Mouse (Mus musculus) spleen, adult 2 months (tissue): ENCODE results near the gene Mamdc2. TPM values are rescaled to one million over a fixed set of nuclear protein-coding genes. Genes with fewer than 3 reads are reported as not detected.

Source experiments
- DNase-seq, 2 experiments: peaks; one replicate each; pipeline versions ENCODE4 v3.0.0 to v3.0.0-alpha.2; 2012 to 2021; ENCODE audit warnings: low spot score in 2 of 2, low read depth in 1 of 2
- H3K27ac ChIP-seq: fragments of 200-500 bp; 2 replicates; pipeline ENCODE4 v1.5.1; 2012; ENCODE audit warnings: low read length, inconsistent platforms; ENCODE audit not compliant: insufficient read depth
- H3K27me3 ChIP-seq: fragments of 200-500 bp; 2 replicates; pipeline ENCODE4 v1.6.1; 2012; ENCODE audit warnings: mild to moderate bottlenecking, moderate library complexity, low read length, inconsistent platforms; ENCODE audit not compliant: control insufficient read depth, insufficient read depth
- H3K36me3 ChIP-seq: fragments of 200-500 bp; 2 replicates; pipeline ENCODE4 v1.6.1; 2012; ENCODE audit warnings: mild to moderate bottlenecking, low read length, inconsistent platforms; ENCODE audit not compliant: control insufficient read depth, insufficient read depth
- H3K4me1 ChIP-seq: fragments of 200-500 bp; 2 replicates; pipeline ENCODE4 v1.6.1; 2011; ENCODE audit warnings: inconsistent platforms; ENCODE audit not compliant: control insufficient read depth, insufficient read depth, insufficient read length
- H3K4me3 ChIP-seq: fragments of 200-500 bp; 2 replicates; pipeline ENCODE4 v1.5.1; 2011; ENCODE audit warnings: mild to moderate bottlenecking, inconsistent platforms; ENCODE audit not compliant: insufficient read depth, insufficient read length; ENCODE audit errors: extremely low read depth
- CTCF ChIP-seq: fragments of 200-500 bp; IDR thresholded peaks from 2 replicates; pipeline ENCODE4 v1.5.1; 2011; ENCODE audit warnings: mild to moderate bottlenecking, inconsistent platforms; ENCODE audit not compliant: insufficient read depth, insufficient read length, insufficient replicate concordance; ENCODE audit errors: extremely low read depth
- POLR2A ChIP-seq: fragments of 200-500 bp; IDR thresholded peaks from 2 replicates; pipeline ENCODE4 v1.6.1; 2011; ENCODE audit warnings: low read depth, low read length, inconsistent platforms
- WGBS: fragments of 180-500 bp; shearing (Covaris S2); methylation state at CpG from one replicate; pipeline ENCODE4 v1.1.7; 2018; 5-methylcytosine and 5-hydroxymethylcytosine counted together
- polyA plus RNA-seq: library from polyadenylated mRNA; depleted of rRNA; stranded (reverse); fragments of >200 nt; gene quantifications from 2 replicates; pipeline ENCODE4 v1.2.3, GENCODE M21; 2012

The Mamdc2 gene
- polyA plus RNA-seq, 1 experiment = 0.35 TPM

DNA sequence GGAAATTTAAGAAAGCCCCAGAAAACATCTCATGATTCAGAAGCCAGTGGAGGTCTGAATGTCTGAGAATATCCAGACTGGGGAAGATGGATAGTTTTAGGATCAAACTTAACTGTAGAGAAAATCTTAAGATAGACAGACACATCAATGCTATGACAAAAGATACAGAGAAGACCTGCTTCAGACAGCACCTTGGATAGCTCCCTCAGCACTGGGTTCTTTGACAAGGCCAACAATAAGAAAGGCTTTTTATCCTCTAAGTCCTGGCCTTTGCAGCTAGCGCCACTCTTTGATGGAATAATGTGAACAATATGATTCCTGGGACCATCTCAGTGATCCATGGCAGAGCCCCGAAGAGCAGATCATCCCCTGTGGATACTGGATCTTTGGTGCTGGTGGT is 52.3 kb downstream of the Mamdc2 start:
- DNase-seq = no peak
- Histone ChIP-seq H3K27ac (no peak overlapping the region), H3K4me1 (no peaks in the 10 kb centered on the region), H3K36me3 (no peaks in the 10 kb centered on the region), H3K4me3 (no peak overlapping the region), H3K27me3 (no peaks in the 10 kb centered on the region)
- WGBS = 86% methylated on average over 2 of the region's 2 CpGs
- no peak for TF ChIP-seq POLR2A
- TF ChIP-seq CTCF = no peak

GRCm38 (mm10) chr19:23394597-23394996 is 53.6 kb downstream of the Mamdc2 start:
- Histone ChIP-seq H3K4me3 (no peak overlapping the region), H3K4me1 (no peaks in the 10 kb centered on the region), H3K27me3 (no peaks in the 10 kb centered on the region), H3K36me3 (no peaks in the 10 kb centered on the region), H3K27ac (no peak overlapping the region)
- TF ChIP-seq CTCF = no peak
- no peak for TF ChIP-seq POLR2A
- DNase-seq = no peak
- 60% methylated on average over 1 of the region's 1 CpGs for WGBS

DNA sequence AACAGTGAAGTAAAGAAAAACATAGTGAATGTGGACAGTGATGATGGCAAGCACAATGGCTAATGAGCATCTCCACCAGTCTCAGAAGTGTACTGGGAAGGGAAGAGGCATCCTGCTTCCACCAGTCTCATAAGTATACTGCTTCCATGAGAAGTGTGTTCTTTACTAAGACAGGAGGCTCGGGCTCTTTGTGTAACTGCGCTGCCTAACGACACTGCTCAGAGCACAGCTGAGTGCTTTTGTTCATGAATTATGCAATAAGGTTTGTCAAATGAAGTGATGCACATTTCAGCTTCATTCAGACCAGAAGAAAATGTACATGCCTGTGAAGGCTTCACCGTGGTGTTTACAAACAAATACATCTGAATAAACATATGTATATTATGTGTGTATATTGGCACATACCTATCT is 59.4 kb downstream of the Mamdc2 start:
- no peaks in the 10 kb centered on the region for H3K4me1 ChIP-seq
- no peaks in the 10 kb centered on the region for H3K27me3 ChIP-seq
- TF ChIP-seq CTCF = no peak
- no peaks in the 10 kb centered on the region for H3K36me3 ChIP-seq
- 88% methylated on average over 4 of the region's 4 CpGs for WGBS
- H3K27ac ChIP-seq = no peak overlapping the region
- no peak overlapping the region for H3K4me3 ChIP-seq
- DNase-seq = no peak

DNA sequence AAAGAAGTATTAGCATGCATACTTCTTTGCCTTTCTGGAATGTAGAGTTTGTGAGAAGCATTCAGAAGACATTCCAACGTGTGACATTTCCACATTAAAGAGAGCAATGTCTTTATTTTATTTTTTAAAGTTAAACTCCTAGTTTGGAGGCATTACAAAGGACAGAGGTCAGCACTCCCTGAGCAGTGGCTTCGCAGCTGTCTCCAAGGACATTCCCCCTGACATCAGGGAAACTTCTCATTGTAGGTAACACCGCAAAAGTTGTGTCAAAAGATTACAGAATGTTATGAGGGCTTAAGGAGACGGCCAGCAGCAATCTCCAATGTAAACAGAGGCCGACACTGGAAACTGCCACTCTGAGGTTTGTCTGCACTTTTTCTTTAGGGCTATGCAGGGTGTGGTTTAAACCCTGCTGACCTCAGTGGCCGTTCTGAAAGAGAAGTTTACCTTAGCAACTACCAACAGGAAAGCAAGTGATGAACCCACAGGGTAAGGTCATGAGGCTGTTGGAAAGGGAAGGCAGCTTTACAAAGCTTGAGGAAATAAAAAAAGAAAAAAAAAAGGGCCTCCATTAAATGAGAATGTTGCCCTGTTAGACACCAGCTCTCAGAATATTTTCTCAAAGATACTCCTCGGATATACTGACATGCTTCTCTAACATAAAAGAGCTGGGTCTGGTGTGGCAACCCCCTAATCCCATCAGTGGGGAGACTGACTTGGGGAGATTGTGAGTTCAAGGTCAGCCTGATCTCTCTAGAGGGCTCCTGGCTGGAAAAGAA is 60.0 kb downstream of the Mamdc2 start:
- Histone ChIP-seq H3K27me3 (no peaks in the 10 kb centered on the region), H3K4me1 (no peaks in the 10 kb centered on the region), H3K36me3 (no peaks in the 10 kb centered on the region), H3K4me3 (no peak overlapping the region), H3K27ac (no peak overlapping the region)
- 32% methylated on average over 7 of the region's 7 CpGs for WGBS
- no peak for DNase-seq
- no peak for TF ChIP-seq POLR2A

GRCm38 (mm10) chr19:23382396-23382795 is 65.8 kb downstream of the Mamdc2 start:
- no peaks in the 10 kb centered on the region for H3K36me3 ChIP-seq
- 93% methylated on average over 2 of the region's 2 CpGs for WGBS
- H3K27ac ChIP-seq = no peak overlapping the region
- no peaks in the 10 kb centered on the region for H3K27me3 ChIP-seq
- H3K4me1 ChIP-seq = no peaks in the 10 kb centered on the region
- no peak for DNase-seq
- TF ChIP-seq CTCF = no peak
- TF ChIP-seq POLR2A = no peak
- no peak overlapping the region for H3K4me3 ChIP-seq

DNA sequence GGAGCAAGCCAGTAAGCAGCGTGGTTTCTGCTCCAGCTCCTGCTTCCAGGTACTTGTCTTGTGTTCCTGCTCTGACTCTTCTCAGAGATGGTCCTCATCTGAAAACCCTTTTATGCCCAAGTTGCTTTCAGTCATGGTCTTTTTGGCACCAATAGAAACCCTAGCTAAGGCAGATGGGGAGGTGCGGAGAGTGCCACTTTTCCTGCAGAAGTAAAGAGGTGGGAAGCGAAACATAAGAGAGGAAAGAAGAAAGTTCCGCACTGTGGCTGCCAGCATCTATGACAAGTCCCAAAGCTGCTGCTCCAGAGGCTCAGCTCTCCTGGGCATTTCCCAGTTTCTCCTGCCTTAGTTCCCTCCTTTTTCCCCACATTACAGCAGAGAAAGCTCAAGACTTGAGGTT is 67.3 kb downstream of the Mamdc2 start:
- Histone ChIP-seq H3K36me3 (no peaks in the 10 kb centered on the region), H3K27ac (no peak overlapping the region), H3K4me1 (no peaks in the 10 kb centered on the region), H3K27me3 (no peaks in the 10 kb centered on the region), H3K4me3 (no peak overlapping the region)
- TF ChIP-seq CTCF (no peak), POLR2A (no peak)
- no peak for DNase-seq
- WGBS = 90% methylated on average over 4 of the region's 4 CpGs

DNA sequence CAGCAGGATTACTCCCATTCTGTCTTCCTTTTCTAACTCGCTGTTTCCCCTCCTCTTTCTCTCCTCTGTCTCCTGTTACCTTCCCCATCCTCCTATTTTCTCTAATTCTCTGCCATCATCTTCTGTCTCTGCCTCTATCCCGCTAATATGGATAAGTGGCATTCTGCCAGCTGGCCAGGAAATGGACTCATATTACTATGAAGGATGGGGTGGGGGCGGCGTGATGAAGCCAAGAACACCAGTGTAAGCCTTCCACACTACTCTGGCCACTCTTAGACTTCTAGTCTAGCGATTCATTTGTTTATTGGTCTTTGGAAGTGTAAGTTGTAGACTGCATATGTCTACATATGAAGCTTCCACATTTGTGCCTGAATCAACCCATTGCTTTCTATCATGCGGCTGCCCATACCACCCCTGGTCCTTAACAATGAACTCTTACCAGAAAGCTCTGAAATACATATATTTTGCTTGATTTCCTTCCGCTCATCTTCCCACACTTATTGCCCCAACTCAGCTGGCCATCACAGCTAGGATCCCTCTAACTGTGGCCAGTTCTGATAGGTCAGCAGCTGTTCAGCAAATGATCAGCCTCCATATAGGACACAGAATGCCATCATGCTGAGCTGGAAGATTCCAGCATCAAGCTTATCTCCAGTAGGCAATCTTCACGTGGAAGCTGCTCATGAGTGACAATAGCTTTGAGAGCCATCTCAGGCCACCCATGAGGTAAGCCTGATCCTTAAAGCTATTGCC is 68.3 kb downstream of the Mamdc2 start:
- DNase-seq = no peak
- H3K27me3 ChIP-seq = no peaks in the 10 kb centered on the region
- H3K4me3 ChIP-seq = no peak overlapping the region
- TF ChIP-seq CTCF (no peak), POLR2A (no peak)
- no peaks in the 10 kb centered on the region for H3K36me3 ChIP-seq
- H3K4me1 ChIP-seq = no peaks in the 10 kb centered on the region
- 86% methylated on average over 8 of the region's 8 CpGs for WGBS
- H3K27ac ChIP-seq = no peak overlapping the region
